Mouse (Mus musculus) liver, embryonic 16.5 days (tissue): Measurements from ENCODE around the gene Prkd2. TPM values are rescaled to one million over a fixed set of nuclear protein-coding genes. Genes with fewer than 3 reads are reported as not detected.

Experiments used
- ATAC-seq: fragments of 200-750 bp; cut with Nextera tagmentation; 2 replicates; pipeline ENCODE4 v1.8.0; 2017; ENCODE audit warnings: low read depth, mild to moderate bottlenecking, moderate number of reproducible peaks, moderate library complexity
- H3K27ac ChIP-seq: fragments of 300-500 bp; sonication (generic); 2 replicates; pipeline ENCODE4 v1.5.1; 2014; ENCODE audit warnings: mild to moderate bottlenecking, low read length
- H3K27me3 ChIP-seq: fragments of 300-500 bp; sonication (generic); 2 replicates; pipeline ENCODE4 v1.6.1; 2014; ENCODE audit warnings: low read depth, low read length, mixed read lengths; ENCODE audit not compliant: control insufficient read depth, insufficient read depth
- H3K36me3 ChIP-seq: fragments of 300-500 bp; sonication (generic); 2 replicates; pipeline ENCODE4 v1.6.1; 2014; ENCODE audit warnings: mild to moderate bottlenecking; ENCODE audit not compliant: control insufficient read depth, insufficient read depth
- H3K4me1 ChIP-seq: fragments of 300-500 bp; sonication (generic); 2 replicates; pipeline ENCODE4 v1.6.1; 2014; ENCODE audit warnings: low read depth, low read length, mixed read lengths; ENCODE audit not compliant: control insufficient read depth
- H3K4me2 ChIP-seq: fragments of 300-500 bp; sonication (generic); 2 replicates; pipeline ENCODE4 v1.6.1; 2014; ENCODE audit warnings: low read depth, low read length, mixed read lengths
- H3K4me3 ChIP-seq: fragments of 300-500 bp; sonication (generic); 2 replicates; pipeline ENCODE4 v1.5.1; 2014; ENCODE audit warnings: low read depth, mild to moderate bottlenecking, low read length
- H3K9ac ChIP-seq: fragments of 300-500 bp; sonication (generic); 2 replicates; pipeline ENCODE4 v1.6.1; 2014; ENCODE audit warnings: low read depth, low read length
- H3K9me3 ChIP-seq: fragments of 300-500 bp; sonication (generic); replicated peaks from 2 replicates; pipeline ENCODE4 v1.6.1; 2016; ENCODE audit warnings: low read length; ENCODE audit not compliant: control insufficient read depth
- WGBS: fragments of 180-500 bp; shearing (Covaris S2); extraction: QIAGEN DNeasy Blood & Tissue Kit; methylation state at CpG from one replicate; pipeline ENCODE4 v1.1.7; 2014; ENCODE audit not compliant: insufficient replicate concordance; 5-methylcytosine and 5-hydroxymethylcytosine counted together
- polyA plus RNA-seq: library from polyadenylated mRNA; unstranded; fragments of >200 nt; fragmentation: Nextera tagmentation; extraction: Ambion mirVana; gene quantifications from 2 replicates; pipeline ENCODE4 v1.2.1, GENCODE M21; 2015

Prkd2 gene
- polyA plus RNA-seq, 1 experiment from 2014 or later: 3.6 TPM

DNA sequence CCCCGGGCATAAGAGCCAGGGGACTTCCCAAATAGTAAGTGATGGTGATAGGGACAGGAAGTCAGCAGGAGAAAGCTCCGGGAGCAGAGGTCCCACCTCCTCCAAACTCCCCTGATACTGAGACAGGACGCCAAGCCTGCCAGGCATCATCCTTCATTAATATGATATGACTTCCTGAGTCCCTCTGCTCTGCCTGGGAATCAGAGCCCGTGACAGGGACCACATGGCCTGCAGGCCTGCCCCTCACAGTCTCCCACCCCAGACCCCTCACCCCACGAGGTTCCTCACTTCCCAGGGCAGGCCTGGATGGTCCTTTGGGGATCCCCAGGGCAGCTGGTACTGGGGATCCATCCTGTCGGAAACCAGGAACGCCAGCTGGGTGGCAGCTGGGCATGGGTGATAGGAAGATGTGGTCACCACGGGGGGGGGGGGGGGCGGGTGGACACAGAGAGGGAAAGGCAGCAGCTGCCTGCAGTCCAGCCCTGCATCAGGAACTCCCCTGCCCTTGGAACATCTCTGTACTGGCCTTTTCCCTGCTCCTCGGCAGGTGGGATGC, 61.5 kb downstream of the Prkd2 start:
- H3K9me3 ChIP-seq: no peaks in the 10 kb centered on the region
- ATAC-seq: no peak
- H3K4me1 ChIP-seq: peaks cover 11% of the 10 kb centered on the region
- H3K9ac ChIP-seq: no peak overlapping the region
- no peak overlapping the region for H3K27ac ChIP-seq
- no peak overlapping the region for H3K4me3 ChIP-seq
- no peaks in the 10 kb centered on the region for H3K36me3 ChIP-seq
- no peak overlapping the region for H3K4me2 ChIP-seq
- WGBS: 36% methylated on average over 8 of the region's 10 CpGs
- H3K27me3 ChIP-seq: peaks cover 7% of the 10 kb centered on the region

DNA sequence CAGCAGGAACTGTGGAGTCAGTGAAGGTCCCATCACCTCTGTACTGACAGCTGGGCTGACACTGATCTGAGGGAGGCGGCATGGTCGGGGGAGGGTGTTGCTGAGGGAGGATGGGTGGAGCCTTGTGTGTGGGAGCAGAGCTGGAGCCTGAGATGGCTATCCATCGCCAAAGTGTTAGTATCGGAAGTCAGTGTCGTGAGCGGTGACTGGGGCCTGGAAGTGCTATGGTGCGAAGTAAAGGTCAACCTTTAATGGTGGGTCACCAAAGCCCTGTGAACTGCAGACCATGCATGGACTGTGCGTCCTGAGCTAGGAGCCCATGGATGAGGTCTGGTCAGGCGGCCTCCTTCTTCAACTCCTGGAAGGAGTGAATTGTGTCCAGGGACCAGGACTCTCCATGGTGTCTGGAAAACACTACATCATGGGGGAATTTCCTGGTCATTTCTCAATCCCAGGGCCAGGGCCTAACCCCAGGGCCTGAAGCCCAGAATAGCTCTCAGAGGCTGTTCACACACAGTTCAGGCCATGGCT, 62.9 kb downstream of the Prkd2 start:
- ATAC-seq: no peak
- peaks cover 10% of the 10 kb centered on the region for H3K27me3 ChIP-seq
- no peak overlapping the region for H3K4me3 ChIP-seq
- H3K4me1 ChIP-seq: peaks cover 11% of the 10 kb centered on the region
- no peak overlapping the region for H3K27ac ChIP-seq
- 31% methylated on average over 9 of the region's 9 CpGs for WGBS
- no peaks in the 10 kb centered on the region for H3K36me3 ChIP-seq
- H3K9ac ChIP-seq: no peak overlapping the region
- no peak overlapping the region for H3K4me2 ChIP-seq
- no peaks in the 10 kb centered on the region for H3K9me3 ChIP-seq

DNA sequence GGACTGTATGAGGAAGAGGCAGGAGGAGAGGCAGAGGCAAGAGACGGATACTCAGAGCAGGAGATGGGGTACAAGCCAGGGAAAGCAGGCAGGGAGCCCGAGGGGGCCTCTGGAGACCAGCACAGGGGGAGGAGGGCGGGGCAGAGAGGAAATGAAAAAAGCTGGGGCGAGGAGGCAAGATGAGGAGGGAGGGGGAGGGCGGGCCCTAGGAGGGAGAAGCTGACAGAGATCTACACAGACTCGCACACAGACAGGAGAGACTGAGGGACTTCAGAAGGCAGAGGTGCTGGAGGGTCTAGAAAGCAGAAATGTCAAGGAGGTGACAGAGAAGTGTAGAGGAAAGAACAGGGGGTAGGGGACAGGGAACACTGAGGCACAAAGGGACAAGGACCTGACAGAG, 63.6 kb downstream of the Prkd2 start, which contains the start of gene Ptgir:
Gene Ptgir (plus strand): TSS at position 210 of the 400 bp plus-strand sequence.
- ATAC-seq: no peak
- H3K9me3 ChIP-seq: no peaks in the 10 kb centered on the region
- no peaks in the 10 kb centered on the region for H3K36me3 ChIP-seq
- no peak within 1 kb of the TSS for H3K9ac ChIP-seq
- WGBS: 9% methylated on average over 6 of the region's 6 CpGs
- no peak within 1 kb of the TSS for H3K4me3 ChIP-seq
- H3K27ac ChIP-seq: no peak within 1 kb of the TSS
- no peak within 1 kb of the TSS for H3K4me2 ChIP-seq
- H3K4me1 ChIP-seq: peaks cover 11% of the 10 kb centered on the region
- peaks cover 10% of the 10 kb centered on the region for H3K27me3 ChIP-seq

DNA sequence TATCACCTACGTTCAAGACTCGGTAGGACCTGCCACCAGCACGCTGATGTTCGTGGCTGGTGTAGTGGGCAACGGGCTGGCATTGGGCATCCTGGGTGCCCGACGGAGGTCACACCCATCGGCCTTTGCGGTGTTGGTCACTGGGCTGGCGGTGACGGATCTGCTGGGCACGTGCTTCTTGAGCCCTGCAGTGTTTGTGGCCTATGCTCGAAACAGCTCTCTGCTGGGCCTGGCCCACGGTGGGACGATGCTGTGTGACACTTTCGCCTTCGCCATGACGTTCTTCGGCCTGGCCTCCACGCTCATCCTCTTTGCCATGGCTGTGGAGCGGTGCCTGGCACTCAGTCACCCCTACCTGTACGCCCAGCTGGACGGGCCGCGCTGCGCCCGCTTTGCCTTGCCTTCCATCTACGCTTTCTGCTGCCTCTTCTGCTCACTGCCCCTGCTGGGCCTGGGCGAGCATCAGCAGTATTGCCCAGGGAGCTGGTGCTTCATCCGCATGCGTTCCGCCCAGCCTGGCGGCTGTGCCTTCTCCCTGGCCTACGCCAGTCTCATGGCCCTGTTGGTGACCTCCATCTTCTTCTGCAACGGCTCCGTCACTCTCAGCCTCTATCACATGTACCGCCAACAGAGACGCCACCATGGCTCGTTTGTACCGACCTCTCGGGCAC, 64.3 kb downstream of the Prkd2 start:
- no peak overlapping the region for H3K27ac ChIP-seq
- no peak overlapping the region for H3K4me3 ChIP-seq
- no peak overlapping the region for H3K4me2 ChIP-seq
- no peak for ATAC-seq
- WGBS: 75% methylated on average over 41 of the region's 41 CpGs
- no peaks in the 10 kb centered on the region for H3K36me3 ChIP-seq
- peaks cover 11% of the 10 kb centered on the region for H3K4me1 ChIP-seq
- peaks cover 10% of the 10 kb centered on the region for H3K27me3 ChIP-seq
- no peak overlapping the region for H3K9ac ChIP-seq
- no peaks in the 10 kb centered on the region for H3K9me3 ChIP-seq

DNA sequence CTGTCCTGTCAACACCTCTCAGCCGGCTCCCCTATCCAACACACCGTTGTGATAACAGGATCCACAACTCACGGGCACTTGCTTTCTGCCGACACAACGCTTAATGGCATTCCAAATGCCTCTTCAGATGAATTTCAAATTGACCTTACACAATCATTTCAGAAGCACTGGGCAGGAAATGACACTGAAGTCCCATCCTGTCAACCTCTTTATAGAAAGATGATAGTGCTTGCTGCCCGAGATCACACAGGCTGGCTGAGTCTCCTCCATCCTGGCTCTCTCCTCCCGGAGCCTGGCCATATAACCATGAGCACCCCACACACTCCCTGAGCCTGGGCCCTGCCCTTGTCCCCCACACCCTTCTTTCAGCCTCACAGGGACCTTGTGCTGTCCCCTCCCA, 65.1 kb downstream of the Prkd2 start:
- Histone ChIP-seq H3K4me2 (no peak overlapping the region), H3K4me1 (peaks cover 11% of the 10 kb centered on the region), H3K9ac (no peak overlapping the region), H3K4me3 (peak overlapping the region; percentile 5; the same call in 1 of the 2 replicates), H3K27ac (no peak overlapping the region), H3K27me3 (peaks cover 10% of the 10 kb centered on the region), H3K9me3 (no peaks in the 10 kb centered on the region), H3K36me3 (no peaks in the 10 kb centered on the region)
- WGBS: 35% methylated on average over 7 of the region's 7 CpGs
- no peak for ATAC-seq

DNA sequence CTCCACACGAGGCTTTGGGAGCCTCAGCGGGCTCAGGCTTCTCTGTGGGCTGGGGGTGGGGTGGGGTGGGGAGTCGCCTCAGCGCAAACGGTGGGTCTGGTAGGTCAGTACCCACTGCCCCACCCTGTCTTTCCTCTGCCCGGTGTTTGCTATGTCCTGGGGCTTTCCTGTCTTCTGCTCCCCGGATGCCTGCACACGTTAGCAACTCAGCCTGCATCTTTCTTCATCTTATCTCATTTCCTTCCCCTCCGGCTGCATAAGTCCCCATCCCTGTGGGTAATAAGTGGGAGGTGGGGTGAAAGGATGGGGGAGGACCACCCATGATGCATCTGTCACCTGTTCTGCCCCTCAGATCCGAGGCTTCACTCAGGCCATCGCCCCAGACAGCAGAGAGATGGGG, 65.7 kb downstream of the Prkd2 start:
- Histone ChIP-seq H3K9ac (no peak overlapping the region), H3K9me3 (no peaks in the 10 kb centered on the region), H3K36me3 (no peaks in the 10 kb centered on the region), H3K4me2 (no peak overlapping the region), H3K27me3 (peaks cover 10% of the 10 kb centered on the region), H3K4me1 (peaks cover 11% of the 10 kb centered on the region), H3K4me3 (peak overlapping the region; percentile 5; the same call in 1 of the 2 replicates), H3K27ac (no peak overlapping the region)
- WGBS: 13% methylated on average over 11 of the region's 11 CpGs
- ATAC-seq: no peak

DNA sequence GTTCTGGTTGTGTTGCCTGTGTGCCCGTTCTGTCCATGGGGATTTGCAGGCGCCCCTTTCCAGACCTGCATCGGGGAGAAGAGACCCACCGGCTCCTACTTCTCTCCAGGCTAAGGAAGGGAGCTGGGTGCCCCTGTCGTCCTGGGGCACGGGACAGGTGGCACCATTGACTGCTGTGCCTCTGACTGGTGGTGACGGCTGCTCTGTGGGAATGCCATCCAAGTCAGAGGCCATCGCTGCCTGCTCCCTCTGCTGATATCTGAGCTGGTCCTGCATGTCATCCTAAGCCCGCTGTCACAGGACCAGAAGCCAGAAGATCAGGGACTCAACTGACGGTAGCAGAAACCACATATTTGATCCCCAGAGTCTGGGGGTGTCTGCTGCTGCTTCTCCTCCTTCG, 66.2 kb downstream of the Prkd2 start:
- H3K36me3 ChIP-seq: no peaks in the 10 kb centered on the region
- peaks cover 11% of the 10 kb centered on the region for H3K4me1 ChIP-seq
- no peak for ATAC-seq
- no peak overlapping the region for H3K4me2 ChIP-seq
- H3K27ac ChIP-seq: no peak overlapping the region
- 41% methylated on average over 11 of the region's 11 CpGs for WGBS
- no peaks in the 10 kb centered on the region for H3K9me3 ChIP-seq
- no peak overlapping the region for H3K4me3 ChIP-seq
- no peak overlapping the region for H3K9ac ChIP-seq
- peaks cover 10% of the 10 kb centered on the region for H3K27me3 ChIP-seq

DNA sequence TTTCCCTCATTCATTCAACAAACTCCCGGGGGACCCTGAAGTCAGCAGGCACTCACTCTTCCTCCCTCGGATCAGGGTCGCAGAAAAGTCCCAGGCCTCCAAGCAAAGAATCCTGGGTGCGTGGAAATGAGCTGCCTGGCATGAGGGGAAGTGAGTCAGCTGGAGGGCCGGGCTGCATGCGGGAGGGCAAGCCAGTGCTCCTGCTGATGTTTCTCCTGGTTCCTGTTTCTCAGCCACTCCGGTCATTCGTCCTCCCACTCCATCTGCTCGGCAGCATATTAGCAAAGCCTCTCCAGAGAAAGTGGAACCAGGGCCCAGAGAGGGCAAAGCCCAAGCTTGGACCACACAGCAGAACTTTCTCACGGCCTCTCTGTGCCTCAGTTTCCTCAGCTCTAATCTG, 67.2 kb downstream of the Prkd2 start:
- Histone ChIP-seq H3K4me2 (no peak overlapping the region), H3K4me3 (no peak overlapping the region), H3K27me3 (peaks cover 10% of the 10 kb centered on the region), H3K36me3 (peaks cover 5% of the 10 kb centered on the region), H3K9ac (no peak overlapping the region), H3K9me3 (no peaks in the 10 kb centered on the region), H3K4me1 (peaks cover 11% of the 10 kb centered on the region), H3K27ac (no peak overlapping the region)
- 22% methylated on average over 10 of the region's 10 CpGs for WGBS
- no peak for ATAC-seq

DNA sequence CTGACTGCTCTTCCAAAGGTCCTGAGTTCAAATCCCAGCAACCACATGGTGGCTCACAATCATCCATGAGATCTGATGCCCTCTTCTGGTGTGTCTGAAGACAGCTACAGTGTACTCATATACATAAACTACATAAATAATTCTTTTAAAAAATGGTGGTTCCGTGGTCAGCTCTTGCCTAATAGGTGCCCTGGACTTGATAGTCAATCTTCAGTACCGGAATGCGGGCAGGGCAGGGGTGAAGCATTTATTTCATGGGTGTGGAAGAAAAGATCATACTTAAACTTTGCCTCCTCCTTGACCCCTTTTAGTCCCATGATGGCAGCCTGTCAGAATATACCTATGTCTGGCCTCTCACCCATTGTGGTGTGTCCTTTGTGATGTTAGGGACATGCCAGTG, 69.2 kb downstream of the Prkd2 start:
- no peak overlapping the region for H3K4me3 ChIP-seq
- H3K27me3 ChIP-seq: peaks cover 10% of the 10 kb centered on the region
- peaks cover 23% of the 10 kb centered on the region for H3K36me3 ChIP-seq
- WGBS: 70% methylated on average over 3 of the region's 3 CpGs
- no peak overlapping the region for H3K9ac ChIP-seq
- no peaks in the 10 kb centered on the region; the same call in 1 of the 2 replicates for H3K4me1 ChIP-seq
- H3K9me3 ChIP-seq: no peaks in the 10 kb centered on the region
- ATAC-seq: no peak
- H3K4me2 ChIP-seq: no peak overlapping the region
- no peak overlapping the region for H3K27ac ChIP-seq
